Mouse (Mus musculus) midbrain, embryonic 13.5 days (tissue): Measurements from ENCODE around the gene Ttc36. TPM values are rescaled to one million over a fixed set of nuclear protein-coding genes. Genes with fewer than 3 reads are reported as not detected.
"Not testable (repeated sequence)": the region's sequence is repeated elsewhere in the genome, so short reads cannot be mapped to it uniquely, and the experiment has no call there.

Experiments used
- ATAC-seq: fragments of 200-750 bp; cut with Nextera tagmentation; 2 replicates; pipeline ENCODE4 v1.8.0; 2017; ENCODE audit warnings: mild to moderate bottlenecking, moderate TSS enrichment, moderate library complexity
- H3K27ac ChIP-seq: fragments of 300-500 bp; sonication (generic); 2 replicates; pipeline ENCODE4 v1.5.1; 2015; ENCODE audit warnings: inconsistent platforms, mild to moderate bottlenecking, moderate library complexity
- H3K27me3 ChIP-seq: fragments of 300-500 bp; sonication (generic); 2 replicates; pipeline ENCODE4 v1.6.1; 2015; ENCODE audit warnings: mild to moderate bottlenecking, inconsistent platforms
- H3K36me3 ChIP-seq: fragments of 300-500 bp; sonication (generic); 2 replicates; pipeline ENCODE4 v1.6.1; 2015; ENCODE audit warnings: mild to moderate bottlenecking, inconsistent platforms
- H3K4me1 ChIP-seq: fragments of 300-500 bp; sonication (generic); replicated peaks from 2 replicates; pipeline ENCODE4 v1.6.1; 2015; ENCODE audit warnings: inconsistent platforms
- H3K4me2 ChIP-seq: fragments of 300-500 bp; sonication (generic); replicated peaks from 2 replicates; pipeline ENCODE4 v1.6.1; 2015; ENCODE audit warnings: moderate library complexity, mild to moderate bottlenecking, inconsistent platforms
- H3K4me3 ChIP-seq: fragments of 300-500 bp; sonication (generic); replicated peaks from 2 replicates; pipeline ENCODE4 v1.5.1; 2015; ENCODE audit warnings: mild to moderate bottlenecking, inconsistent platforms
- H3K9ac ChIP-seq: fragments of 300-500 bp; sonication (generic); replicated peaks from 2 replicates; pipeline ENCODE4 v1.6.1; 2015; ENCODE audit warnings: mild to moderate bottlenecking, inconsistent platforms
- H3K9me3 ChIP-seq: fragments of 300-500 bp; sonication (generic); 2 replicates; pipeline ENCODE4 v1.6.1; 2016; ENCODE audit warnings: mild to moderate bottlenecking, inconsistent platforms
- WGBS: fragments of 180-500 bp; shearing (Covaris S2); methylation state at CpG from one replicate; pipeline ENCODE4 v1.1.7; 2015; 5-methylcytosine and 5-hydroxymethylcytosine counted together
- polyA plus RNA-seq: library from polyadenylated mRNA; unstranded; fragments of >200 nt; fragmentation: Nextera tagmentation; extraction: Ambion mirVana; gene quantifications from 2 replicates; pipeline ENCODE4 v1.2.1, GENCODE M21; 2015

The Ttc36 gene
- polyA plus RNA-seq, 1 experiment from 2014 or later = not detected

- Histone ChIP-seq H3K4me2 (peak overlapping the region; percentile 74), H3K4me1 (peaks cover 18% of the 10 kb centered on the region), H3K4me3 (peak overlapping the region; percentile 91), H3K27ac (peak overlapping the region; percentile 51; the same call in 1 of the 2 replicates)
- not testable (repeated sequence) for H3K9ac ChIP-seq, ATAC-seq, H3K9me3 ChIP-seq, H3K27me3 ChIP-seq, H3K36me3 ChIP-seq
- WGBS = 46% methylated on average over 7 of the region's 9 CpGs
Observed at GRCm38 (mm10) chr9:44768029-44768394, 34.9 kb downstream of the Ttc36 start.

- peak within 1 kb of the TSS; percentile 96 for H3K27ac ChIP-seq
- peak within 1 kb of the TSS; percentile 74 for H3K4me2 ChIP-seq
- no peaks in the 10 kb centered on the region for H3K27me3 ChIP-seq
- H3K36me3 ChIP-seq = no peaks in the 10 kb centered on the region
- under 1% methylated on average over 78 of the region's 82 CpGs for WGBS
- ATAC-seq = peak; percentile 94
- H3K4me1 ChIP-seq = peaks cover 21% of the 10 kb centered on the region
- H3K4me3 ChIP-seq = peak within 1 kb of the TSS; percentile 91
- no peaks in the 10 kb centered on the region for H3K9me3 ChIP-seq
- H3K9ac ChIP-seq = peak within 1 kb of the TSS; percentile 96
Observed at GRCm38 (mm10) chr9:44767101-44768028, 35.5 kb downstream of the Ttc36 start, which contains the start of the genes Arcn1 and Ift46. Arcn1 (minus strand) TSS chr9:44767845. Ift46 (plus strand) TSS chr9:44767908.

- no peak for ATAC-seq
- Histone ChIP-seq H3K4me2 (no peak overlapping the region), H3K9ac (no peak overlapping the region), H3K27ac (no peak overlapping the region), H3K9me3 (no peaks in the 10 kb centered on the region), H3K36me3 (peaks cover 22% of the 10 kb centered on the region), H3K27me3 (no peaks in the 10 kb centered on the region), H3K4me1 (peaks cover 11% of the 10 kb centered on the region), H3K4me3 (no peak overlapping the region)
- WGBS = 82% methylated on average over 2 of the region's 2 CpGs
Observed at GRCm38 (mm10) chr9:44760873-44761272, 42.0 kb downstream of the Ttc36 start.

Other genes with a start within 250 kb of the Ttc36 start
- gene Cxcr5, start 241.2 kb downstream of the Ttc36 start, polyA plus RNA-seq = not detected in 2 replicates
- 27.5 and 28.1 TPM in 2 replicates for gene Ddx6, start 198.2 kb downstream of the Ttc36 start, polyA plus RNA-seq
- not detected in 2 replicates for gene Treh, start 129.8 kb downstream of the Ttc36 start, polyA plus RNA-seq
- gene Phldb1, start 67.9 kb downstream of the Ttc36 start, polyA plus RNA-seq = 47.9 and 55.5 TPM in 2 replicates
- gene Arcn1, start 35.2 kb downstream of the Ttc36 start, polyA plus RNA-seq = 142 and 145 TPM in 2 replicates
- 171 and 183 TPM in 2 replicates for gene Ift46, start 35.2 kb downstream of the Ttc36 start, polyA plus RNA-seq
- 8.7 and 9.2 TPM in 2 replicates for gene Tmem25, start 3.8 kb downstream of the Ttc36 start, polyA plus RNA-seq
- 21.4 and 24.7 TPM in 2 replicates for gene Kmt2a, start 78.2 kb upstream of the Ttc36 start, polyA plus RNA-seq
- gene Atp5l, start 117.7 kb upstream of the Ttc36 start, polyA plus RNA-seq = 725 and 775 TPM in 2 replicates
- gene Ube4a, start 162.5 kb upstream of the Ttc36 start, polyA plus RNA-seq = 36.9 and 39.5 TPM in 2 replicates
- gene Cd3g, start 177.4 kb upstream of the Ttc36 start, polyA plus RNA-seq = not detected in 2 replicates
- gene Cd3d, start 178.7 kb upstream of the Ttc36 start, polyA plus RNA-seq = not detected in 2 replicates
- not detected in 2 replicates for gene Cd3e, start 206.6 kb upstream of the Ttc36 start, polyA plus RNA-seq
- gene Mpzl2, start 236.7 kb upstream of the Ttc36 start, polyA plus RNA-seq = 0.30 and 0.36 TPM in 2 replicates